11 mouse cellular contexts compared by ENCODE assay signal in the genomic region with DNA sequence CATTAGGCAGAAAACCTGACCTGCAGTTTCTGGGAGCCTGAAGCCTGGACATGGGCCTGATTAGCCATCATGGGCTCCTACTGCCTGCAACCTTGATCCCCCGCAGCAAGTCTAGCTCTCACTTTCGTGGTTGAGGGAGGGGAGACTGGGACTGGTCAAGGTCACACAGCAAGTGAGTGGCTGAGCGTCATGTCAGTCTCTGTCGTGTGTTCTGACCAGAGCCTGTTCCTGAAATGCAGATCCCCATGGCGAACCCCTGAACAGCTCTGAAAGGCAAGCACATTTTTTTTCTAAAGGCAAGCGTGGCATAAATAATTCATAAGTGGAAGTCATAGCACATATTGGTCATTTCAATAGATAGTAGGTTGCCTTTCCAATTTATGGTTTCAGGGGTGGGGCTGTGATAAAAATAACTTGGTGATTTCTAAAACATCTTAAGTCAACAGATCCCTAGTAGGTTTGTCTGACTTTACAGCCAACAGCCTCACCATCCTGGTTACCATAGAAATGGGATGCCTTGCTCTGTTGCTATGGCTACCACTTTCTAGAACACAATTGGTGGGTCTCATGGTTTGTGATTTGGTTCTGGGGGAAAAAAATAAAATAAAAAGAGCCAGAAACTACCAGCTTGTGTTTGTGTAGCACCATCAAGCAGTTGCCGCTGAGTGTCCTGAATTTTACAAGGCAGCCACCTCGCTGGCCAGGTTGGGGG. TPM values are rescaled to one million over a fixed set of nuclear protein-coding genes. Genes with fewer than 3 reads are reported as not detected.
DNase-seq lines count a peak whose midpoint lies in the region; ATAC-seq and TF ChIP-seq lines count a peak whose summit lies in the region.
"Had no signal": no experiment of that assay in that cellular context is flagged by ENCODE, and none has a peak within 500 bp of the region (broad histone marks: within the 10 kb centered on the region; RNA-seq: fewer than 3 reads in every experiment).

No protein-coding gene starts in this region.

- no peak overlapping the region for H3K9ac ChIP-seq in midbrain, embryonic 13.5 days (replicated peaks)
- H3K9ac ChIP-seq: heart, embryonic 13.5 days had no signal

- no peak for TF ChIP-seq CTCF in brain, embryonic 14.5 days (IDR thresholded peaks at IDR 0.05; ENCODE audit: borderline replicate concordance, extremely low read depth, insufficient read depth, insufficient read length)

- no peaks in the 10 kb centered on the region for H3K9me3 ChIP-seq in hindbrain, embryonic 10.5 days
- H3K9me3 ChIP-seq in midbrain, embryonic 13.5 days: no peaks in the 10 kb centered on the region
- no peaks in the 10 kb centered on the region for H3K9me3 ChIP-seq in heart, embryonic 10.5 days
- H3K9me3 ChIP-seq: heart, embryonic 13.5 days had no signal

- no peaks in the 10 kb centered on the region for H3K27me3 ChIP-seq in hindbrain, embryonic 10.5 days (ENCODE audit: insufficient read depth, poor library complexity, severe bottlenecking)
- no peaks in the 10 kb centered on the region for H3K27me3 ChIP-seq in midbrain, embryonic 13.5 days
- H3K27me3 ChIP-seq in heart, embryonic 10.5 days (ENCODE audit: insufficient read depth, poor library complexity, severe bottlenecking): peaks cover 34% of the 10 kb centered on the region

- no peak for TF ChIP-seq POLR2A in brain, embryonic 14.5 days (IDR thresholded peaks at IDR 0.05; ENCODE audit: borderline replicate concordance, extremely low read depth, insufficient read depth, insufficient read length, poor library complexity, severe bottlenecking)

- 50% methylated on average over 8 of the region's 8 CpGs for WGBS in hindbrain, embryonic 10.5 days
- 28% methylated on average over 8 of the region's 8 CpGs for WGBS in midbrain, embryonic 13.5 days
- 70% methylated on average over 8 of the region's 8 CpGs for WGBS in heart, embryonic 10.5 days

- peak; percentile 52 to 63 for DNase-seq in frontal cortex, adult 2 months (ENCODE audit: extremely low spot score in 1 of 2, low spot score in 1 of 2)
- DNase-seq in frontal cortex, postnatal 25 days (ENCODE audit: low spot score in 2 of 2): no peak
- peak; percentile 87 for DNase-seq in brain, embryonic 14.5 days (ENCODE audit: low read depth)
- DNase-seq in hindbrain, embryonic 10.5 days (ENCODE audit: low spot score): peak; percentile 17
- no peak for DNase-seq in heart, adult 18-20 months
- no peak for DNase-seq in heart, embryonic 10.5 days (ENCODE audit: low spot score)
- no peak for DNase-seq in natural killer cell, adult 2 months (ENCODE audit: low spot score in 2 of 2)

- peak overlapping the region; percentile 76 for H3K27ac ChIP-seq in hindbrain, embryonic 10.5 days
- H3K27ac ChIP-seq in midbrain, embryonic 13.5 days: peak overlapping the region; percentile 81
- H3K27ac ChIP-seq in heart, embryonic 10.5 days: no peak overlapping the region
- H3K27ac ChIP-seq: heart, embryonic 13.5 days had no signal

- no peaks in the 10 kb centered on the region for H3K36me3 ChIP-seq in hindbrain, embryonic 10.5 days
- no peaks in the 10 kb centered on the region for H3K36me3 ChIP-seq in midbrain, embryonic 13.5 days
- no peaks in the 10 kb centered on the region for H3K36me3 ChIP-seq in heart, embryonic 10.5 days
- H3K36me3 ChIP-seq: heart, embryonic 13.5 days had no signal

- peak overlapping the region; percentile 14; the same call in 1 of the 2 replicates for H3K4me3 ChIP-seq in hindbrain, embryonic 10.5 days
- no peak overlapping the region for H3K4me3 ChIP-seq in midbrain, embryonic 13.5 days (replicated peaks)
- H3K4me3 ChIP-seq in heart, embryonic 10.5 days: no peak overlapping the region
- H3K4me3 ChIP-seq: heart, embryonic 13.5 days had no signal

- peak overlapping the region; percentile 38 for H3K4me2 ChIP-seq in midbrain, embryonic 13.5 days (replicated peaks)
- H3K4me2 ChIP-seq: heart, embryonic 13.5 days had no signal

- peaks cover 48% of the 10 kb centered on the region for H3K4me1 ChIP-seq in hindbrain, embryonic 10.5 days (replicated peaks)
- H3K4me1 ChIP-seq in midbrain, embryonic 13.5 days (replicated peaks): peaks cover 66% of the 10 kb centered on the region
- peaks cover 8% of the 10 kb centered on the region for H3K4me1 ChIP-seq in heart, embryonic 10.5 days
- H3K4me1 ChIP-seq: heart, embryonic 13.5 days had no signal

- peak; percentile 69 for ATAC-seq in midbrain, embryonic 13.5 days

RNA-seq across cellular contexts. Expression of gene Kcnc1, which starts 25.9 kb away (rescaled TPM):
- 68.6 and 83.9 TPM in 2 replicates for polyA plus RNA-seq in frontal cortex, adult 2 months (2012; rRNA removed)
- polyA plus RNA-seq in brain, embryonic 14.5 days (2012; rRNA removed): 14.9 and 28.9 TPM in 2 replicates
- 0.83 and 2.3 TPM in 2 replicates for polyA plus RNA-seq in hindbrain, embryonic 10.5 days (2016; fragmentation: Nextera tagmentation; extraction: Ambion mirVana)
- 8.0 and 8.5 TPM in 2 replicates for polyA plus RNA-seq in midbrain, embryonic 13.5 days (2015; fragmentation: Nextera tagmentation; extraction: Ambion mirVana)
- total RNA-seq in heart, adult 18-20 months (2021): under 1 TPM; 0.41 to 0.45 TPM
- polyA plus RNA-seq in heart, embryonic 10.5 days (2016; fragmentation: Nextera tagmentation; extraction: Ambion mirVana): 0.04 TPM in 1 of 2 replicates, not detected in the other

RNA-seq across cellular contexts. Expression of gene Myod1, which starts 45.9 kb away (rescaled TPM):
- polyA plus RNA-seq in frontal cortex, adult 2 months (2012; rRNA removed): 0.06 and 0.36 TPM in 2 replicates
- polyA plus RNA-seq in brain, embryonic 14.5 days (2012; rRNA removed): 0.74 and 1.6 TPM in 2 replicates
- 0.18 and 0.25 TPM in 2 replicates for polyA plus RNA-seq in hindbrain, embryonic 10.5 days (2016; fragmentation: Nextera tagmentation; extraction: Ambion mirVana)
- polyA plus RNA-seq in midbrain, embryonic 13.5 days (2015; fragmentation: Nextera tagmentation; extraction: Ambion mirVana): not detected in 2 replicates
- not detected for total RNA-seq in heart, adult 18-20 months (2021)
- 0.17 and 0.85 TPM in 2 replicates for polyA plus RNA-seq in heart, embryonic 10.5 days (2016; fragmentation: Nextera tagmentation; extraction: Ambion mirVana)
- total RNA-seq: adrenal gland, postnatal 36 days; neutrophil, adult 5-6 weeks had no signal

Comparison
In these comparisons a context has a peak if more than half of its experiments do, and no peak if none do; other contexts are left out.
1. DNase-seq: peak in frontal cortex, adult 2 months (2 of 2), brain, embryonic 14.5 days (single experiment) and hindbrain, embryonic 10.5 days (single experiment); none in frontal cortex, postnatal 25 days (0 of 2), heart, adult 18-20 months (0 of 2), heart, embryonic 10.5 days (single experiment) and natural killer cell, adult 2 months (0 of 2).